Mouse (Mus musculus) limb, embryonic 14.5 days (tissue): Measurements from ENCODE around the gene Bicc1. TPM values are rescaled to one million over a fixed set of nuclear protein-coding genes. Genes with fewer than 3 reads are reported as not detected.
A peak's percentile ranks its signal among the peaks of the same experiment; 100 is the strongest.

Source experiments
- ATAC-seq: fragments of 200-750 bp; cut with Nextera tagmentation; 2 replicates; pipeline ENCODE4 v1.8.0; 2017; ENCODE audit warnings: low read depth, moderate number of reproducible peaks, moderate TSS enrichment; ENCODE audit not compliant: low FRiP score
- DNase-seq: peaks from one replicate; pipeline ENCODE4 v3.0.0-alpha.2; 2015; ENCODE audit warnings: low spot score
- H3K27ac ChIP-seq: fragments of 300-500 bp; sonication (generic); replicated peaks from 2 replicates; pipeline ENCODE4 v1.5.1; 2014; ENCODE audit warnings: low read depth, mild to moderate bottlenecking, low read length, moderate library complexity, mixed read lengths
- H3K27me3 ChIP-seq: fragments of 300-500 bp; sonication (generic); 2 replicates; pipeline ENCODE4 v1.6.1; 2014; ENCODE audit warnings: low read length, mixed read lengths; ENCODE audit not compliant: control insufficient read depth, insufficient read depth
- H3K36me3 ChIP-seq: fragments of 300-500 bp; sonication (generic); 2 replicates; pipeline ENCODE4 v1.6.1; 2014; ENCODE audit warnings: mild to moderate bottlenecking, low read length, moderate library complexity, mixed read lengths; ENCODE audit not compliant: control insufficient read depth, insufficient read depth
- H3K4me1 ChIP-seq: fragments of 300-500 bp; sonication (generic); 2 replicates; pipeline ENCODE4 v1.6.1; 2014; ENCODE audit warnings: antibody characterized with exemption, low read length, mixed read lengths; ENCODE audit not compliant: control insufficient read depth, insufficient read depth
- H3K4me2 ChIP-seq: fragments of 300-500 bp; sonication (generic); replicated peaks from 2 replicates; pipeline ENCODE4 v1.6.1; 2014; ENCODE audit warnings: low read depth, mild to moderate bottlenecking, low read length, moderate library complexity; ENCODE audit not compliant: severe bottlenecking
- H3K4me3 ChIP-seq: fragments of 300-500 bp; sonication (generic); replicated peaks from 2 replicates; pipeline ENCODE4 v1.5.1; 2014; ENCODE audit warnings: low read length
- H3K9ac ChIP-seq: fragments of 300-500 bp; sonication (generic); 2 replicates; pipeline ENCODE4 v1.6.1; 2014; ENCODE audit warnings: mild to moderate bottlenecking, low read depth, low read length, moderate library complexity; ENCODE audit not compliant: severe bottlenecking
- H3K9me3 ChIP-seq: fragments of 300-500 bp; sonication (generic); 2 replicates; pipeline ENCODE4 v1.6.1; 2016; ENCODE audit warnings: low read length; ENCODE audit not compliant: control insufficient read depth
- POLR2A ChIP-seq: fragments of 200-500 bp; IDR thresholded peaks from 2 replicates; pipeline ENCODE4 v1.8.0; 2012; ENCODE audit warnings: inconsistent platforms, mild to moderate bottlenecking, moderate library complexity, borderline replicate concordance; ENCODE audit not compliant: insufficient read depth, insufficient read length; ENCODE audit errors: extremely low read depth
- WGBS: fragments of 180-500 bp; shearing (Covaris S2); extraction: QIAGEN DNeasy Blood & Tissue Kit; methylation state at CpG from one replicate; pipeline ENCODE4 v1.1.7; 2014; 5-methylcytosine and 5-hydroxymethylcytosine counted together
- polyA plus RNA-seq, 2 experiments: library from polyadenylated mRNA; depleted of rRNA in 1 of 2; stranded (reverse) in 1 of 2; unstranded in 1 of 2; fragments of >200 nt; fragmentation: Nextera tagmentation in 1 of 2; extraction: Ambion mirVana in 1 of 2; gene quantifications; 2 replicates each; pipeline versions ENCODE4 v1.2.1 to v1.2.3; 2012 to 2014

The Bicc1 gene
- polyA plus RNA-seq, 2 experiments: 38.8 to 50.5 TPM

- no peak for DNase-seq
- Histone ChIP-seq H3K27ac (no peak overlapping the region), H3K4me1 (no peaks in the 10 kb centered on the region), H3K9ac (no peak overlapping the region), H3K4me2 (no peak overlapping the region), H3K4me3 (no peak overlapping the region), H3K9me3 (no peaks in the 10 kb centered on the region), H3K27me3 (no peaks in the 10 kb centered on the region), H3K36me3 (peaks cover 62% of the 10 kb centered on the region)
- WGBS: 82% methylated on average over 6 of the region's 6 CpGs
- no peak for ATAC-seq
- TF ChIP-seq POLR2A: no peak
These were observed 217.9 kb downstream of the Bicc1 start for GRCm38 (mm10) chr10:70941623-70942022.

GRCm38 (mm10) chr10:70939751-70940150, 219.7 kb downstream of the Bicc1 start:
- H3K4me3 ChIP-seq: no peak overlapping the region
- H3K9me3 ChIP-seq: no peaks in the 10 kb centered on the region
- no peak for TF ChIP-seq POLR2A
- 72% methylated on average over 12 of the region's 12 CpGs for WGBS
- ATAC-seq (0 out of 2 replicates have a peak, but pooled peaks have one; percentile 37), DNase-seq (no peak)
- no peak overlapping the region for H3K27ac ChIP-seq
- H3K9ac ChIP-seq: no peak overlapping the region
- no peaks in the 10 kb centered on the region for H3K4me1 ChIP-seq
- no peak overlapping the region for H3K4me2 ChIP-seq
- peaks cover 62% of the 10 kb centered on the region for H3K36me3 ChIP-seq
- H3K27me3 ChIP-seq: no peaks in the 10 kb centered on the region

- no peak overlapping the region for H3K9ac ChIP-seq
- ATAC-seq (no peak), DNase-seq (no peak)
- H3K27ac ChIP-seq: no peak overlapping the region
- no peak for TF ChIP-seq POLR2A
- no peaks in the 10 kb centered on the region for H3K27me3 ChIP-seq
- H3K36me3 ChIP-seq: peaks cover 60% of the 10 kb centered on the region
- H3K4me3 ChIP-seq: no peak overlapping the region
- H3K4me1 ChIP-seq: no peaks in the 10 kb centered on the region
- no peaks in the 10 kb centered on the region for H3K9me3 ChIP-seq
- WGBS: 93% methylated on average over 6 of the region's 6 CpGs
- no peak overlapping the region for H3K4me2 ChIP-seq
These were observed 222.1 kb downstream of the Bicc1 start for GRCm38 (mm10) chr10:70937450-70937849.

DNA sequence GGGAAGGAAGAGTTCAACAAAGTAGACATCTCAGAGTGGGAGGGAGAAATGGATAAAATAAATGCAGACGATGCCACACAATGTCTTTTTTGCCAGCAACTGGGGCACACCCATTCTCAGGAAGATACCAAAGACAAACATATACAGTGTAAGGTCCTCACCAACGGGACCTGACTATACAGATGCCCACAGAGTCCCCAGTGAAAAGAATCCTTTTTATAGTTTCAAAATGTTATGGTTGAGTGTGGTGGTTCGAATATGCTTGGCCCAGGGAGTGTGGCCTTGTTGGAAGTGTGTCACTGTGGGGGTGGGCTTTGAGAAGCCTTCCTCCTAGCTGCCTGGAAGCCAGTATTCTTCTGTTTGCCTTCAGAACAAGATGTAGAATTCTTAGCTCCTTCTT, 223.5 kb downstream of the Bicc1 start:
- H3K36me3 ChIP-seq: peaks cover 75% of the 10 kb centered on the region
- no peaks in the 10 kb centered on the region for H3K27me3 ChIP-seq
- ATAC-seq (no peak), DNase-seq (no peak)
- H3K9me3 ChIP-seq: no peaks in the 10 kb centered on the region
- no peak overlapping the region for H3K4me2 ChIP-seq
- no peak overlapping the region for H3K4me3 ChIP-seq
- no peaks in the 10 kb centered on the region for H3K4me1 ChIP-seq
- 89% methylated on average over 3 of the region's 3 CpGs for WGBS
- TF ChIP-seq POLR2A: no peak
- H3K9ac ChIP-seq: no peak overlapping the region
- no peak overlapping the region for H3K27ac ChIP-seq

DNA sequence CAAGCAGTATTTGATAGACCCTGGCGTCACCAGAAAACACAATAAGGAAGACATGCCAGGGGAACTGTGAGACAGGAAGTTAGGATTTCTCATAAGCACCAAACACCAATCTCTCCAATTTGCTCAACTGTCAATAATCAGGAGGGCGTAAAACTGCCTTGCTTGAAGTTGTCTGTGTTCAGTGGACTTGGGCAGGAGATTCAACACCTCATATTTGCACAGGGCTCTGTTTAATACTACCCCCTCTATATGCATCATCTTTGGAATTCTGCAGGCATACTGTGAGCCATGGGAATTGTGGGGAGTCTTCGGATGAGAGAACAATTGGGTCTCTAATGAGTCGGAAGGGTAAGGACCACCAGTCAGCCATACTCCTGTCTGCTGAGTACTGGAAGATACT, 233.4 kb downstream of the Bicc1 start:
- DNase-seq (no peak), ATAC-seq (no peak)
- Histone ChIP-seq H3K36me3 (peaks cover 55% of the 10 kb centered on the region), H3K27ac (no peak overlapping the region), H3K4me3 (no peak overlapping the region), H3K9ac (no peak overlapping the region), H3K9me3 (no peaks in the 10 kb centered on the region), H3K4me2 (no peak overlapping the region), H3K4me1 (no peaks in the 10 kb centered on the region), H3K27me3 (no peaks in the 10 kb centered on the region)
- no peak for TF ChIP-seq POLR2A
- WGBS: 92% methylated on average over 4 of the region's 4 CpGs

- ATAC-seq (no peak), DNase-seq (no peak)
- Histone ChIP-seq H3K4me1 (no peaks in the 10 kb centered on the region), H3K4me3 (no peak overlapping the region), H3K27me3 (no peaks in the 10 kb centered on the region), H3K9me3 (no peaks in the 10 kb centered on the region), H3K4me2 (no peak overlapping the region), H3K9ac (no peak overlapping the region), H3K27ac (no peak overlapping the region), H3K36me3 (peaks cover 43% of the 10 kb centered on the region)
- no peak for TF ChIP-seq POLR2A
- 82% methylated on average over 3 of the region's 3 CpGs for WGBS
These were observed 235.2 kb downstream of the Bicc1 start for GRCm38 (mm10) chr10:70924348-70924747.
